Mouse (Mus musculus) embryonic fibroblast, embryonic 13.5 days (primary cell): ENCODE measurements around the gene Wdr18.

Source experiments
- CTCF ChIP-seq: IDR thresholded peaks from 2 replicates; pipeline ENCODE4 v1.5.1; 2011; ENCODE audit warnings: mild to moderate bottlenecking, control low read depth, low read length, moderate library complexity, borderline replicate concordance; ENCODE audit not compliant: insufficient read depth
- POLR2A ChIP-seq: IDR thresholded peaks from 2 replicates; pipeline ENCODE4 v1.6.1; 2011; ENCODE audit warnings: low read depth, mild to moderate bottlenecking, control low read depth, low read length, moderate library complexity

- TF ChIP-seq CTCF = no peak
- no peak for TF ChIP-seq POLR2A
Measured at GRCm38 (mm10) chr10:79966886-79967400, 7.0 kb downstream of the Wdr18 start.
